Mouse (Mus musculus) cerebellum, postnatal 4 days (tissue): ENCODE data around the gene Nbea.

ENCODE experiments used
- DNase-seq, 2 experiments: peaks; one replicate each; pipeline ENCODE4 v3.0.0; 2022; ENCODE audit warnings: low spot score in 2 of 2, mixed read lengths in 1 of 2

The Nbea gene

GRCm38 (mm10) chr3:55593312-55593711 lies 590.2 kb downstream of the Nbea start:
- DNase-seq: no peak

GRCm38 (mm10) chr3:55590727-55591126 lies 592.8 kb downstream of the Nbea start:
- no peak for DNase-seq

GRCm38 (mm10) chr3:55590291-55590690 lies 593.2 kb downstream of the Nbea start:
- DNase-seq: no peak

- no peak for DNase-seq
These were observed 594.0 kb downstream of the Nbea start for GRCm38 (mm10) chr3:55589402-55589944.

- no peak for DNase-seq
These were observed 595.2 kb downstream of the Nbea start for GRCm38 (mm10) chr3:55587972-55588946.

- DNase-seq: no peak
These were observed 596.0 kb downstream of the Nbea start for GRCm38 (mm10) chr3:55587434-55587971.
